Mouse (Mus musculus) neural tube, embryonic 14.5 days (tissue): ENCODE measurements around the gene Akap13. TPM values are rescaled to one million over a fixed set of nuclear protein-coding genes. Genes with fewer than 3 reads are reported as not detected.

ENCODE experiments used
- ATAC-seq: fragments of 200-750 bp; cut with Nextera tagmentation; 2 replicates; pipeline ENCODE4 v1.8.0; 2017; ENCODE audit warnings: low read depth, mild to moderate bottlenecking, moderate TSS enrichment, moderate library complexity
- H3K27ac ChIP-seq: fragments of 300-500 bp; sonication (generic); 2 replicates; pipeline ENCODE4 v1.5.1; 2014; ENCODE audit warnings: low read depth, mild to moderate bottlenecking, control low read depth, low read length, moderate library complexity, mixed read lengths
- H3K27me3 ChIP-seq: fragments of 300-500 bp; sonication (generic); 2 replicates; pipeline ENCODE4 v1.6.1; 2014; ENCODE audit warnings: low read length; ENCODE audit not compliant: control insufficient read depth, insufficient read depth
- H3K36me3 ChIP-seq: fragments of 300-500 bp; sonication (generic); 2 replicates; pipeline ENCODE4 v1.6.1; 2014; ENCODE audit warnings: low read length, mixed read lengths; ENCODE audit not compliant: control insufficient read depth, insufficient read depth
- H3K4me1 ChIP-seq: fragments of 300-500 bp; sonication (generic); 2 replicates; pipeline ENCODE4 v1.6.1; 2014; ENCODE audit warnings: low read length; ENCODE audit not compliant: control insufficient read depth, insufficient read depth
- H3K4me2 ChIP-seq: fragments of 300-500 bp; sonication (generic); 2 replicates; pipeline ENCODE4 v1.6.1; 2014; ENCODE audit warnings: mild to moderate bottlenecking, low read depth, low read length, control low read depth
- H3K4me3 ChIP-seq: fragments of 300-500 bp; sonication (generic); 2 replicates; pipeline ENCODE4 v1.5.1; 2014; ENCODE audit warnings: low read depth, low read length, control low read depth, mixed read lengths
- H3K9ac ChIP-seq: fragments of 300-500 bp; sonication (generic); replicated peaks from 2 replicates; pipeline ENCODE4 v1.6.1; 2014; ENCODE audit warnings: low read depth, mild to moderate bottlenecking, control low read depth, low read length, mixed read lengths
- H3K9me3 ChIP-seq: fragments of 300-500 bp; sonication (generic); 2 replicates; pipeline ENCODE4 v1.6.1; 2016; ENCODE audit warnings: low read length; ENCODE audit not compliant: control insufficient read depth
- WGBS: fragments of 180-500 bp; shearing (Covaris S2); extraction: QIAGEN DNeasy Blood & Tissue Kit; methylation state at CpG from one replicate; pipeline ENCODE4 v1.1.7; 2014; 5-methylcytosine and 5-hydroxymethylcytosine counted together
- polyA plus RNA-seq: library from polyadenylated mRNA; unstranded; fragments of >200 nt; fragmentation: Nextera tagmentation; extraction: Ambion mirVana; gene quantifications from 2 replicates; pipeline ENCODE4 v1.2.1, GENCODE M21; 2014

Gene Akap13
- polyA plus RNA-seq, 1 experiment from 2014 or later: 19.8 TPM

DNA sequence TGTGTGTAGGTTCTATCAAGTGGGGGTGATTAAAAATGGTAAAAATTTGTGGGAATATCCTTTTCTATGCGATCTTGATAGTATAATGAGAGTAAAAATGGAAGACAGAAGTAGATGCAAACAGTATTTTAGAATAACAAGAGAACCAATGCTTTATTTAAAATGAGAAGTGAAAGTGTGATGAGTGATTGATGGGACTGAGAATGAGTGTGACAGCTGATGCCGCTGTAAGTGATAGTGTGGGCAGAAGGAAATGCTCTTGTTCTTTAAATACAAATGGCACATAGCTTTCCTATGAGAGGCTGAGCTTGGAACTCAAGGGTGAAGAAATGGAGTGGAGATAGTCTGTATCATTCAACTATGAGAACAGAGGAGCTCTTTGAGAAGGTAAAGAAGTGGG lies 82.2 kb downstream of the Akap13 start:
- Histone ChIP-seq H3K9ac (no peak overlapping the region), H3K4me3 (no peak overlapping the region), H3K27me3 (no peaks in the 10 kb centered on the region), H3K36me3 (no peaks in the 10 kb centered on the region), H3K4me1 (no peaks in the 10 kb centered on the region), H3K27ac (no peak overlapping the region), H3K9me3 (no peaks in the 10 kb centered on the region), H3K4me2 (no peak overlapping the region)
- ATAC-seq: no peak
- 93% methylated on average over 2 of the region's 2 CpGs for WGBS

DNA sequence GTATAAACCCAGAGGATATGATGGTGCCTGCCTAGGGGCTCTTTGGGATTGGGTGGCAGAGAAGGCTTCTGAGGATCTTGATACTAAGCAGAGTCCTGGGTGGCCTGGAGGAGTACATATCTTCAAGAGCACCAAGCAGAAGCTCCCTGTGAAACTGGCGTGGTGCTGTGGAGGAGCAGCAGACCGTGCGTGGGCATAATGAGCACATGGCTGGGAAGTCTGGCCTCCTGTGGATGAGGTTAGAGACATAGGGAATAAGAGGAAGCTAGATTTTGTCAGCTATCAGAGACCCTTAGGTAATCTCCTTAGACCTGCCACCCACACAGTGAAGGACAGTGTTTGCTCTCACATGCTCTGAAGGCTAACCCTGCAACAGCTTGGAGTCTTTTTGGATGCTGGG lies 83.2 kb downstream of the Akap13 start:
- 85% methylated on average over 3 of the region's 3 CpGs for WGBS

DNA sequence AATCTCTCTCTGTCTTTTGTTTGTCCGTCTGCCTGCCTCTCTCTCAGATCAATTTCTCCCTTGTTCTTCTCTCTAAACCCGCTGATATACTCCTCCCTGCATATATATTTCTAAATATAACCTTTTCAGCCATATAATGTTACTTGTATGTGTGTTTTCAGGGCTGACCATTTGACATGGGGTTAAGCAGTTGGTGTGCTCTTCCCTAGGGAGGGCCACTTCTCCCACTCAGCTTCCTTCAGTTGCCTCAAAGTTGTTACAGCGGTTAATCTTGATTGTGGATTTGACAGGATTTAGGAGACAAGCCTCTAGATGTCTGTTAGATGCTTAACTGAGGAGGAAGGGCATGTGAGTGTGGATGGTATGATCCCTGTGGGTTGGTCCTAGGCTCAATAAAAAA lies 83.8 kb downstream of the Akap13 start:
- 79% methylated on average over 3 of the region's 3 CpGs for WGBS

More for the DNA sequence above, 83.2 kb downstream of the Akap13 start:
- H3K27me3 ChIP-seq: no peaks in the 10 kb centered on the region
- ATAC-seq: no peak
- H3K36me3 ChIP-seq: no peaks in the 10 kb centered on the region
- no peaks in the 10 kb centered on the region for H3K9me3 ChIP-seq
- no peak overlapping the region for H3K4me3 ChIP-seq
- no peak overlapping the region for H3K27ac ChIP-seq
- H3K4me2 ChIP-seq: no peak overlapping the region
- H3K9ac ChIP-seq: no peak overlapping the region
- no peaks in the 10 kb centered on the region for H3K4me1 ChIP-seq

DNA sequence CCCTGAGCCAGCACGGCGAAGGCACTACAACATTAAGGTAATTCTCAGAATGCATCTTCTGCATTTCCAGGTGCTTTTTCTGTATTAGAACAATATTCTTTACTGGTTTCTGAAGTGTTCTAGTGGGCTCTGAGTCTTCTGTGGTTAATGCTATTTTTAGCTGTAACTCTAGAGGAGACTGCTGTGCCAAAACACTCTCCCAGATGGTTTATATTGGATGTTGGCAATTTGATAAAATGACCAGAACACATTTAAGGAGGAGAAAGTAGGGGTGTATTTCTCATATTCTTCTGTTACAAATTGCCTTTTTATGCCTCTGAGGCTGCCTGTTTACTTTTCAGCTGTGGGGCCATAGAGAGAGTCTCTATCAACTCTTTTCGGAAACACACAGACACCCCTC lies 94.5 kb downstream of the Akap13 start:
- H3K9me3 ChIP-seq: no peaks in the 10 kb centered on the region
- H3K27ac ChIP-seq: no peak overlapping the region
- 83% methylated on average over 3 of the region's 3 CpGs for WGBS
- no peak overlapping the region for H3K4me2 ChIP-seq
- H3K4me3 ChIP-seq: no peak overlapping the region
- H3K4me1 ChIP-seq: no peaks in the 10 kb centered on the region
- no peak overlapping the region for H3K9ac ChIP-seq
- no peaks in the 10 kb centered on the region for H3K36me3 ChIP-seq
- ATAC-seq: no peak
- H3K27me3 ChIP-seq: no peaks in the 10 kb centered on the region

More for the DNA sequence above, 83.8 kb downstream of the Akap13 start:
- Histone ChIP-seq H3K9ac (no peak overlapping the region), H3K4me1 (no peaks in the 10 kb centered on the region), H3K27ac (no peak overlapping the region), H3K4me3 (no peak overlapping the region), H3K4me2 (no peak overlapping the region), H3K9me3 (no peaks in the 10 kb centered on the region), H3K27me3 (no peaks in the 10 kb centered on the region), H3K36me3 (no peaks in the 10 kb centered on the region)
- ATAC-seq: no peak

DNA sequence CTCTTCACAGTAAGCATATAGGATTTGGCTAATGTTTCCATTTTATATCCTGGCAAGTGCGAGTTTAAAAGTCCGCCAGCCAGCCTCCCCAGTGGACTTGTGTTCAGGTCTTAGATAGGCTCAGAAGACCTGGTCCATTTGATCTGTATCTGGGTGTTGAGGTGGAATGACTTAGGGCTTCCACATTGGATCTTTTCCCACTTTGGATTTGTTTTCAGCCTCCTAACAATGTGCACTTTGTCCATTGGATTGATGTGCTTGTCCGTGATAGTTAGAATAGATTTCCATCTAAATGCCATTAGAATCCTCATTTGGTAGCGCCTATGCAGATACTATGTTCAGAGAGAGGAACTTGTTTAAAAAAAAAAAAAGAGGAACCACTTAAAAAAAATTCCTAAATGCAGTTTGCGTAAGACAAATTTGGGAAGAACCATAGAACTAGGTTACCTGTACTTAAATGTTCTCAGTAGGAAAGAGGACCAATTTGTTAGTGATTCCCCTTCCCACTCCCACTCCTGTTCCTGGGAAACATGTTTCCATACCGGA lies 95.5 kb downstream of the Akap13 start:
- no peak overlapping the region for H3K4me2 ChIP-seq
- H3K4me1 ChIP-seq: no peaks in the 10 kb centered on the region
- no peak for ATAC-seq
- no peaks in the 10 kb centered on the region for H3K9me3 ChIP-seq
- no peak overlapping the region for H3K4me3 ChIP-seq
- no peaks in the 10 kb centered on the region for H3K27me3 ChIP-seq
- no peak overlapping the region for H3K9ac ChIP-seq
- H3K36me3 ChIP-seq: no peaks in the 10 kb centered on the region
- H3K27ac ChIP-seq: no peak overlapping the region
- 81% methylated on average over 6 of the region's 6 CpGs for WGBS

DNA sequence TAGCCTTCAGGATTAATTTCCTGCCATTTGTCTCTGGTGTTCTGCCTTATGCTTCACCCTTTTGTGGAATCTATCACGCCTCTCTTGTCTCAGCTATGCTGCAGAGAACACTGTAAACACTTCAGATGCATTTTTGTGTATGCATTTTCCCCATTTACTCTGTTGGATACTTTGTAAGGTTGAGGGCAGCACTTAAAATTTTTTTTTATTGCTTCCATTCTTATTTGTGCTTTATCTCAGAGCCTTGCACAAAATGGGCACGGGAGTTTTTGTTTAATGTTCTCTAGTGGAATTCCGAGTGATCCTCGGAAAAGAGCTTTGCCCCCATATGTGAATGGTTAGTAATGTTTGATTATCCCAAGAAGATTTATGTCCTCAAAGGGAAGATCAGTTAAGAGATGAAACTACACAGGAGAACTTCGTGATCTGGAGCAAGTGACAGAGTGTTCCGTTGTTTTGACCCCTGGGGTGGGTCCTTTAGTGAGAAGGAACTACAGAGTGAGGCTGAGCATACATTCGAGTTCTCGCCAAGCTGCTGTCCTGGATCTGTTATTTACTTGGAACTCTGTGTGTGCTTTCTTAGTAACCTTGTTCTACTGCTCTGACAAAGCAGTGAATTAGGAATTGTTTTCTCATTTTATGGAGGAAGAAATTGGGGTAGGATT lies 97.8 kb downstream of the Akap13 start:
- Histone ChIP-seq H3K4me3 (no peak overlapping the region), H3K27me3 (no peaks in the 10 kb centered on the region), H3K4me2 (no peak overlapping the region), H3K4me1 (no peaks in the 10 kb centered on the region), H3K9ac (no peak overlapping the region), H3K27ac (no peak overlapping the region), H3K36me3 (no peaks in the 10 kb centered on the region), H3K9me3 (no peaks in the 10 kb centered on the region)
- no peak for ATAC-seq
- WGBS: 74% methylated on average over 8 of the region's 8 CpGs

DNA sequence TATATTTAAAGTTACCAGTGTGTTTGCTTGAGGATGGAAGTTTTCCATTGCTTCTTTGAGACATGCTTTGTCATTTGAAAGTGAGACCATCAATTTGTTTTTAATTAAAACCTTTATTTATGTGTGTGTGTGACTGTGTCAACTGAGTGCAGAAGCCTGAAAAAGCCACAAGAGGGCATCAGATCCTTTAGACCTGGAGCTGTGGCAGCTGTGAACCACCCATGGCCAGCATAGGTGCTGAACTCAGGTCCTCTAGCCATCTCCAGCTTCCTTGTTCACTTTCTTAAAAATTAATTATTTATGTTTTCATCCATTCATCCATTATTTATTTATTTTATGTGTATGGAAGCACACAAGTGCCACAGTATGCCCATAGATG lies 98.3 kb downstream of the Akap13 start:
- H3K4me2 ChIP-seq: no peak overlapping the region
- H3K9me3 ChIP-seq: no peaks in the 10 kb centered on the region
- no peaks in the 10 kb centered on the region for H3K36me3 ChIP-seq
- H3K9ac ChIP-seq: no peak overlapping the region
- H3K27me3 ChIP-seq: no peaks in the 10 kb centered on the region
- no peak overlapping the region for H3K27ac ChIP-seq
- no peaks in the 10 kb centered on the region for H3K4me1 ChIP-seq
- no peak overlapping the region for H3K4me3 ChIP-seq
- ATAC-seq: no peak

DNA sequence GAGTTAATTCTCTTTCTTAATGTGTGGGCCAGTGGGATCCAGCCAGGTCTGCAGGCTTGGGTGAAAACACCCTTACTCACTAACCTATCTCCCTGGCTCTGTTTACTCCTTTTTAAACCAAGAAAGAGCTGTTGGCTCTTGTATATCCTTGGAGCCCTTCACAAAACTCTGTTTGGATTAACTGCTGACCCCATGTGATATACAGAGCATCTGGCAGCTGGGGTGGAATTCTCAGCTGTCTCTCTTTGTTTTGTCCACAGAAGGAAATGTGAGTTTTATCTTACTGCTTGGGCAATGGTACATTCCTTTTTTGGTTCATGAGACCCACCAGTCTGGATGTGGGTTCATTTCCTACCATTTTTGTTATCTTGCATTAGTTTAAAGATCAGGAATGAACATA lies 98.7 kb downstream of the Akap13 start:
- Histone ChIP-seq H3K4me1 (no peaks in the 10 kb centered on the region), H3K27me3 (no peaks in the 10 kb centered on the region), H3K9me3 (no peaks in the 10 kb centered on the region), H3K4me3 (no peak overlapping the region), H3K4me2 (no peak overlapping the region), H3K36me3 (no peaks in the 10 kb centered on the region), H3K27ac (no peak overlapping the region), H3K9ac (no peak overlapping the region)
- ATAC-seq: no peak

DNA sequence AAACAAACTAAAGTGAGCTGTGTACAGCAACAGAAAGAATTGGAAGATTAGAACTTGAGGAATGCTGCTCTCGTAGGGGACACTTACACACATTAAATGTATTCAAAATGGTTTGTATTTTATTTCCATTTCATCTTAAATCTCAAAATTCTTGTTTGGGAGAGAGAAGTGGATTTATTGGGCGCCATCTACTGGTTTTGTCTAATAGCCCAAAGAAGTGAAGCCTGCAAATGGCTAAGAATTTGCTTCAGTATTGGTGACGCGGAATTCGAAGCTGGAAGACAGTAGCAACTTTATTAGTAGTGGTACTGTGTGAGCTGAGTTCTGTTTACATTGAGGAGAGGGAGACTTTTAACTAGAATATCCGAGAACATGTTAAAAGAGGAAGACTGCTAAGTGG lies 100.6 kb downstream of the Akap13 start:
- Histone ChIP-seq H3K4me1 (no peaks in the 10 kb centered on the region), H3K4me3 (no peak overlapping the region), H3K27me3 (no peaks in the 10 kb centered on the region), H3K4me2 (no peak overlapping the region), H3K9ac (no peak overlapping the region), H3K9me3 (no peaks in the 10 kb centered on the region), H3K27ac (no peak overlapping the region), H3K36me3 (no peaks in the 10 kb centered on the region)
- no peak for ATAC-seq
- WGBS: 78% methylated on average over 6 of the region's 6 CpGs
